Mouse (Mus musculus): ENCODE results near the gene Ugt1a1.

Ugt1a1 gene

GRCm38 (mm10) chr1:88256886-88257663, 45.3 kb downstream of the Ugt1a1 start:
- in situ Hi-C loops (cut with MboI, MseI): no loop called here

GRCm38 (mm10) chr1:88257681-88258080, 45.9 kb downstream of the Ugt1a1 start:
- in situ Hi-C loops (cut with MboI, MseI): no loop called here

GRCm38 (mm10) chr1:88258361-88258760, 46.6 kb downstream of the Ugt1a1 start:
- in situ Hi-C loops (cut with MboI, MseI): no loop called here

- in situ Hi-C loops (cut with MboI, MseI): no loop called here
These were observed 47.3 kb downstream of the Ugt1a1 start for GRCm38 (mm10) chr1:88258881-88259642.

GRCm38 (mm10) chr1:88259643-88260024, 47.9 kb downstream of the Ugt1a1 start:
- in situ Hi-C loops (cut with MboI, MseI): no loop called here

- in situ Hi-C loops (cut with MboI, MseI): no loop called here
These were observed 48.4 kb downstream of the Ugt1a1 start for GRCm38 (mm10) chr1:88260114-88260513.

GRCm38 (mm10) chr1:88260604-88261377, 49.0 kb downstream of the Ugt1a1 start:
- in situ Hi-C loops (cut with MboI, MseI): no loop called here

GRCm38 (mm10) chr1:88261706-88262105, 49.9 kb downstream of the Ugt1a1 start:
- in situ Hi-C loops (cut with MboI, MseI): no loop called here

GRCm38 (mm10) chr1:88262255-88262654, 50.5 kb downstream of the Ugt1a1 start:
- in situ Hi-C loops (cut with MboI, MseI): no loop called here

- in situ Hi-C loops (cut with MboI, MseI): no loop called here
These were observed 51.2 kb downstream of the Ugt1a1 start for GRCm38 (mm10) chr1:88262961-88263360.

- in situ Hi-C loops (cut with MboI, MseI): no loop called here
These were observed 52.0 kb downstream of the Ugt1a1 start for GRCm38 (mm10) chr1:88263778-88264177.

GRCm38 (mm10) chr1:88264237-88264868, 52.6 kb downstream of the Ugt1a1 start:
- in situ Hi-C loops (cut with MboI, MseI): no loop called here

GRCm38 (mm10) chr1:88264869-88265240, 53.1 kb downstream of the Ugt1a1 start:
- in situ Hi-C loops (cut with MboI, MseI): no loop called here

GRCm38 (mm10) chr1:88266123-88266522, 54.4 kb downstream of the Ugt1a1 start:
- in situ Hi-C loops (cut with MboI, MseI): no loop called here

GRCm38 (mm10) chr1:88267489-88267888, 55.7 kb downstream of the Ugt1a1 start:
- in situ Hi-C loops (cut with MboI, MseI): no loop called here

- in situ Hi-C loops (cut with MboI, MseI): no loop called here
These were observed 56.3 kb downstream of the Ugt1a1 start for GRCm38 (mm10) chr1:88268070-88268469.

Measured in T-helper 17 cell (primary cell).